Mouse (Mus musculus) liver, embryonic 12.5 days (tissue): ENCODE results near the gene Myo6. TPM values are rescaled to one million over a fixed set of nuclear protein-coding genes. Genes with fewer than 3 reads are reported as not detected.

Experiments used
- ATAC-seq: fragments of 200-750 bp; cut with Nextera tagmentation; 2 replicates; pipeline ENCODE4 v1.8.0; 2017; ENCODE audit warnings: moderate number of reproducible peaks, mild to moderate bottlenecking, moderate library complexity
- H3K27ac ChIP-seq: fragments of 300-500 bp; sonication (generic); 2 replicates; pipeline ENCODE4 v1.5.1; 2016; ENCODE audit warnings: mild to moderate bottlenecking
- H3K27me3 ChIP-seq: fragments of 300-500 bp; sonication (generic); replicated peaks from 2 replicates; pipeline ENCODE4 v1.6.1; 2016; ENCODE audit warnings: mild to moderate bottlenecking, moderate library complexity
- H3K36me3 ChIP-seq: fragments of 300-500 bp; sonication (generic); 2 replicates; pipeline ENCODE4 v1.6.1; 2016; ENCODE audit warnings: mild to moderate bottlenecking, moderate library complexity
- H3K4me1 ChIP-seq: fragments of 300-500 bp; sonication (generic); 2 replicates; pipeline ENCODE4 v1.6.1; 2016
- H3K4me2 ChIP-seq: fragments of 300-500 bp; sonication (generic); 2 replicates; pipeline ENCODE4 v1.6.1; 2016; ENCODE audit warnings: mild to moderate bottlenecking, moderate library complexity
- H3K4me3 ChIP-seq: fragments of 300-500 bp; sonication (generic); 2 replicates; pipeline ENCODE4 v1.5.1; 2016; ENCODE audit warnings: mild to moderate bottlenecking, moderate library complexity
- H3K9ac ChIP-seq: fragments of 300-500 bp; sonication (generic); 2 replicates; pipeline ENCODE4 v1.6.1; 2016; ENCODE audit warnings: mild to moderate bottlenecking, moderate library complexity
- H3K9me3 ChIP-seq: fragments of 300-500 bp; sonication (generic); replicated peaks from 2 replicates; pipeline ENCODE4 v1.6.1; 2016; ENCODE audit warnings: mild to moderate bottlenecking, moderate library complexity
- WGBS: fragments of 180-500 bp; shearing (Covaris S2); methylation state at CpG from one replicate; pipeline ENCODE4 v1.1.7; 2016; ENCODE audit not compliant: insufficient replicate concordance; 5-methylcytosine and 5-hydroxymethylcytosine counted together
- polyA plus RNA-seq: library from polyadenylated mRNA; unstranded; fragments of >200 nt; fragmentation: Nextera tagmentation; extraction: Ambion mirVana; gene quantifications from 2 replicates; pipeline ENCODE4 v1.2.1, GENCODE M21; 2016

Myo6 gene
- polyA plus RNA-seq, 1 experiment from 2014 or later, result 4.8 TPM

GRCm38 (mm10) chr9:80280724-80281123 is 115.9 kb downstream of the Myo6 start:
- H3K4me3 ChIP-seq, result no peak overlapping the region
- 84% methylated on average over 1 of the region's 1 CpGs for WGBS
- no peak for ATAC-seq
- no peak overlapping the region for H3K9ac ChIP-seq
- no peak overlapping the region for H3K4me2 ChIP-seq
- H3K4me1 ChIP-seq, result no peaks in the 10 kb centered on the region
- no peaks in the 10 kb centered on the region for H3K9me3 ChIP-seq
- H3K36me3 ChIP-seq, result peaks cover 5% of the 10 kb centered on the region
- H3K27me3 ChIP-seq, result no peaks in the 10 kb centered on the region
- H3K27ac ChIP-seq, result no peak overlapping the region

- Histone ChIP-seq H3K4me1 (no peaks in the 10 kb centered on the region), H3K9ac (no peak overlapping the region), H3K36me3 (peaks cover 5% of the 10 kb centered on the region), H3K4me2 (no peak overlapping the region), H3K4me3 (no peak overlapping the region), H3K9me3 (no peaks in the 10 kb centered on the region), H3K27me3 (no peaks in the 10 kb centered on the region), H3K27ac (no peak overlapping the region)
- 77% methylated on average over 3 of the region's 3 CpGs for WGBS
- ATAC-seq, result no peak
These were observed 117.6 kb downstream of the Myo6 start for GRCm38 (mm10) chr9:80282426-80282825.

GRCm38 (mm10) chr9:80284539-80285174 is 119.8 kb downstream of the Myo6 start:
- 59% methylated on average over 2 of the region's 2 CpGs for WGBS
- Histone ChIP-seq H3K4me2 (no peak overlapping the region), H3K27ac (no peak overlapping the region), H3K9me3 (no peaks in the 10 kb centered on the region), H3K4me1 (no peaks in the 10 kb centered on the region), H3K27me3 (no peaks in the 10 kb centered on the region), H3K4me3 (no peak overlapping the region), H3K9ac (no peak overlapping the region), H3K36me3 (peaks cover 5% of the 10 kb centered on the region)
- no peak for ATAC-seq

DNA sequence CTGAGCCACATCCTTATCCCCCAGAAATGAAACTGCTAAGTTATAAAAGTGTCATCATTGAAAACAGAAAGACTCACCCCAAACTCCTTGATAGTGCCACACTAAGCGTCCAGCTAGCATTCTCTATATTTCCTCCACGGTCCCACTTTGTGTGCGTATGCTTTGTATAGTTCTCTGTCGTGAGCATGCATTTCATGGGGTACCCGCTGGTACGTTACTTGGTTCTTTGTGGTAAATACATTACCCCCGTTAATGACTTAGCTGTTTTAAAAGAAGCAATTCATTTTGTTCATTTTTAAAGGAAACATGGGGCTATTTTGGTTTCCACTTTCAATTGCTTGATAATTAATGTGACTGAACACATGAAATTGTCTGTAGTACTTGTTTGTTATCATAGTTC is 122.0 kb downstream of the Myo6 start:
- Histone ChIP-seq H3K9ac (no peak overlapping the region), H3K4me3 (no peak overlapping the region), H3K4me1 (no peaks in the 10 kb centered on the region), H3K4me2 (no peak overlapping the region), H3K36me3 (peaks cover 5% of the 10 kb centered on the region), H3K9me3 (no peaks in the 10 kb centered on the region), H3K27me3 (no peaks in the 10 kb centered on the region), H3K27ac (no peak overlapping the region)
- 81% methylated on average over 7 of the region's 7 CpGs for WGBS
- ATAC-seq, result no peak

GRCm38 (mm10) chr9:80293056-80293584 is 128.3 kb downstream of the Myo6 start:
- H3K27me3 ChIP-seq, result no peaks in the 10 kb centered on the region
- no peak overlapping the region for H3K9ac ChIP-seq
- H3K9me3 ChIP-seq, result no peaks in the 10 kb centered on the region
- WGBS, result 47% methylated on average over 2 of the region's 2 CpGs
- H3K4me3 ChIP-seq, result no peak overlapping the region
- no peak overlapping the region for H3K4me2 ChIP-seq
- no peak for ATAC-seq
- no peaks in the 10 kb centered on the region for H3K4me1 ChIP-seq
- no peaks in the 10 kb centered on the region for H3K36me3 ChIP-seq
- no peak overlapping the region for H3K27ac ChIP-seq

- H3K9me3 ChIP-seq, result no peaks in the 10 kb centered on the region
- H3K27me3 ChIP-seq, result no peaks in the 10 kb centered on the region
- H3K4me1 ChIP-seq, result no peaks in the 10 kb centered on the region
- WGBS, result 35% methylated on average over 4 of the region's 4 CpGs
- no peaks in the 10 kb centered on the region for H3K36me3 ChIP-seq
- no peak overlapping the region for H3K9ac ChIP-seq
- H3K4me2 ChIP-seq, result no peak overlapping the region
- ATAC-seq, result no peak
- no peak overlapping the region for H3K4me3 ChIP-seq
- H3K27ac ChIP-seq, result no peak overlapping the region
These were observed 131.3 kb downstream of the Myo6 start for GRCm38 (mm10) chr9:80296086-80296485.

DNA sequence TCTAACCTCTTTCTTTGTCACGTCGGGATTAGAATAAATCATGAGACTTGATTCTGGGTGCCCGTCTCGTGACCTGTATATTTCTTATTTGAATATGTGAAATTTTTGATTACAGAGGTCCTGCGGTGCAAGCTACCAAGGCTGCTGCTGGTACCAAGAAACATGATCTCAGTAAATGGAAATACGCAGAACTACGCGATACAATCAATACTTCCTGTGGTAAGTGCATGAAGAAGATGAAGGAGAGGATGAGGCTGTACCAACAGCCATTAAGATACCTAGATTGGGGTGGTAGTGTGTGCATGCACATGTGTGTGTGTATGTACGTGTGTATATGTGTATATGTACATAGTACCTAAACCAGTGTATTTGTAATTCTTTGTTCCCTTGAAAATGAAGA is 134.2 kb downstream of the Myo6 start:
- Histone ChIP-seq H3K27me3 (no peaks in the 10 kb centered on the region), H3K4me1 (no peaks in the 10 kb centered on the region), H3K9me3 (no peaks in the 10 kb centered on the region), H3K4me3 (no peak overlapping the region), H3K9ac (no peak overlapping the region), H3K27ac (no peak overlapping the region), H3K4me2 (no peak overlapping the region), H3K36me3 (no peaks in the 10 kb centered on the region)
- no peak for ATAC-seq
- 79% methylated on average over 9 of the region's 9 CpGs for whole genome bisulfite sequencing

DNA sequence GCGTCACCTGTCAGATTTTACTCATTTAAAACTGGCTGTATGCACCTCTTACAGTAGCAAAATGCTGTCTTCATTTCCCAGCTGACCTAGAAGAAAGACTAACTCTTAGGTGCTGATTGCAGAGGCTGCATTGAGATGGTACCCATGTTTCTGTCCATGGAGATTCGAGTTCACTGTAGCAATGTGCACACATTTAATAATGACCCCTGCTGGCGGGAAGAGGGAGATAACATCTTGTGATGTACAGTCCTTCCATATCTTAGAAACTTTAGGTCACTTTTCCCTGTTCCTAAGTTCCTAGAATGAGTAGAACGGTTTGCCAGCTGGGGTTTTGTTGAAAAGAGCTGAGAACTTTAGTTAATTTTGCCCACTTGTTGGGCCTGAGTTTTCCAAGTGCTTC is 138.7 kb downstream of the Myo6 start:
- Histone ChIP-seq H3K4me2 (no peak overlapping the region), H3K9ac (no peak overlapping the region), H3K9me3 (no peaks in the 10 kb centered on the region), H3K36me3 (no peaks in the 10 kb centered on the region), H3K27ac (no peak overlapping the region), H3K4me3 (no peak overlapping the region), H3K27me3 (no peaks in the 10 kb centered on the region), H3K4me1 (no peaks in the 10 kb centered on the region)
- no peak for ATAC-seq
- WGBS, result 55% methylated on average over 4 of the region's 4 CpGs

- no peaks in the 10 kb centered on the region for H3K9me3 ChIP-seq
- ATAC-seq, result no peak
- H3K9ac ChIP-seq, result no peak overlapping the region
- 88% methylated on average over 4 of the region's 4 CpGs for WGBS
- no peaks in the 10 kb centered on the region for H3K27me3 ChIP-seq
- no peak overlapping the region for H3K27ac ChIP-seq
- no peak overlapping the region for H3K4me2 ChIP-seq
- H3K36me3 ChIP-seq, result no peaks in the 10 kb centered on the region
- H3K4me3 ChIP-seq, result no peak overlapping the region
- H3K4me1 ChIP-seq, result no peaks in the 10 kb centered on the region
These were observed 141.6 kb downstream of the Myo6 start for GRCm38 (mm10) chr9:80306390-80306789.

DNA sequence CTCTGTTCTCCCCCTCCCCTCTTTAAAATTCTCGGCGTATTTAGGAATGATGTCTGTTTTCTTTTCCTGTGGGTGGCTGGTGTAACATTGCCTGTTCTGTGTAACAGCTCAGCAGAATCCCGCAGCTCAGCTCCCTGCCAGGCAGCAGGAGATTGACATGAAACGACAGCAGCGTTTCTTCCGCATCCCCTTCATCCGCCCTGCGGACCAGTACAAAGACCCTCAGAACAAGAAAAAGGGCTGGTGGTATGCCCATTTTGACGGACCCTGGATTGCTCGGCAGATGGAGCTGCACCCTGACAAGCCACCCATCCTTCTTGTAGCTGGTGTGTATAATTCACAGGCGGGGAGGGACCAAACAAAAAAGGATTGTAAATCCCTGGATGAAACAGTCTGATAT is 142.0 kb downstream of the Myo6 start:
- Histone ChIP-seq H3K9ac (no peak overlapping the region), H3K9me3 (no peaks in the 10 kb centered on the region), H3K27me3 (no peaks in the 10 kb centered on the region), H3K27ac (no peak overlapping the region), H3K4me2 (no peak overlapping the region), H3K4me3 (no peak overlapping the region), H3K4me1 (no peaks in the 10 kb centered on the region), H3K36me3 (no peaks in the 10 kb centered on the region)
- no peak for ATAC-seq
- WGBS, result 76% methylated on average over 11 of the region's 11 CpGs

- Histone ChIP-seq H3K4me1 (no peaks in the 10 kb centered on the region), H3K9me3 (no peaks in the 10 kb centered on the region), H3K9ac (no peak overlapping the region), H3K4me3 (no peak overlapping the region), H3K27ac (no peak overlapping the region), H3K4me2 (no peak overlapping the region), H3K36me3 (no peaks in the 10 kb centered on the region), H3K27me3 (no peaks in the 10 kb centered on the region)
- ATAC-seq, result no peak
- 72% methylated on average over 13 of the region's 13 CpGs for WGBS
These were observed 142.8 kb downstream of the Myo6 start for GRCm38 (mm10) chr9:80307629-80308028.

- no peak for ATAC-seq
- 65% methylated on average over 5 of the region's 5 CpGs for WGBS
- Histone ChIP-seq H3K9ac (no peak overlapping the region), H3K4me3 (no peak overlapping the region), H3K4me2 (no peak overlapping the region), H3K4me1 (no peaks in the 10 kb centered on the region), H3K27ac (no peak overlapping the region), H3K36me3 (no peaks in the 10 kb centered on the region), H3K9me3 (no peaks in the 10 kb centered on the region), H3K27me3 (no peaks in the 10 kb centered on the region)
These were observed 148.8 kb downstream of the Myo6 start for GRCm38 (mm10) chr9:80313610-80314009.

- 82% methylated on average over 6 of the region's 6 CpGs for WGBS
- H3K4me1 ChIP-seq, result no peaks in the 10 kb centered on the region
- no peak for ATAC-seq
These were observed 151.1 kb downstream of the Myo6 start for GRCm38 (mm10) chr9:80315922-80316321.

More at GRCm38 (mm10) chr9:80315922-80316321, 151.1 kb downstream of the Myo6 start:
- H3K9me3 ChIP-seq, result no peaks in the 10 kb centered on the region
- no peak overlapping the region for H3K4me3 ChIP-seq
- no peaks in the 10 kb centered on the region for H3K36me3 ChIP-seq
- no peaks in the 10 kb centered on the region for H3K27me3 ChIP-seq
- H3K4me2 ChIP-seq, result no peak overlapping the region
- no peak overlapping the region for H3K9ac ChIP-seq
- no peak overlapping the region for H3K27ac ChIP-seq
